Mouse (Mus musculus): Measurements from ENCODE around the gene Dnhd1.

DNA sequence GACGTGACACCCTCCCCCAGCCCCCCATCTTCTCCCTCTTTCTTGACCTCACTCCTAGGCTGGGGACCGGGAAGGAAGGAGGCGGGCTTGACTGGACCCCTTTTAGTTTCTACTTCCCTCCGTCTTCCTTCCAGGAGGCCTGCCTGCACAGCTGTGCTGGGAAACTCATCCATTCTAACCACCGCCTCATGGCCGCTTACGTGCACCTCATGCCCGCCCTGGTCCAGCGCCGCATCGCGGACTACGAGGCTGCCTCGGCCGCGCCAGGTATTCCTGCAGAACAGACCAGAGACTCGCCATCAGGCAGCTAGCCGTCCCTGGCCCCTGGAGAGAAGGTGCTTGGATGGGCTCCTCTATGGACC, 9.8 kb upstream of the Dnhd1 start:
- TF ChIP-seq POLR2A (IDR thresholded peaks at IDR 0.05; ENCODE audit: insufficient read length, low read depth) (no peak), TCF12 (IDR thresholded peaks at IDR 0.05; ENCODE audit: insufficient read depth, poor library complexity, severe bottlenecking) (no peak), MAX (IDR thresholded peaks at IDR 0.05; ENCODE audit: low read depth) (no peak), POLR2AphosphoS2 (IDR thresholded peaks at IDR 0.05; ENCODE audit: insufficient read length, low read depth) (no peak), MYOG (IDR thresholded peaks at IDR 0.05; ENCODE audit: control insufficient read depth in 1 of 3, insufficient read depth in 1 of 3, insufficient read length in 2 of 3, low read depth in 2 of 3) (no peak), USF1 (IDR thresholded peaks at IDR 0.05; ENCODE audit: low read depth) (no peak), MYOD1 (IDR thresholded peaks at IDR 0.05; ENCODE audit: control insufficient read depth in 1 of 3, insufficient read length in 2 of 3, low read depth in 2 of 3) (no peak), SRF (IDR thresholded peaks at IDR 0.05; ENCODE audit: control insufficient read depth, insufficient read length, low read depth) (no peak), TCF3 (IDR thresholded peaks at IDR 0.05; ENCODE audit: insufficient read length, low read depth) (no peak), REST (IDR thresholded peaks at IDR 0.05; ENCODE audit: insufficient read depth, insufficient read length) (no peak), E2F4 (IDR thresholded peaks at IDR 0.05; ENCODE audit: insufficient read depth) (no peak), CEBPB (IDR thresholded peaks at IDR 0.05; ENCODE audit: insufficient read depth, poor library complexity, severe bottlenecking) (no peak)
